Mouse (Mus musculus) CH12.LX (cell line): ENCODE data around the gene Taf1a. TPM values are rescaled to one million over a fixed set of nuclear protein-coding genes. Genes with fewer than 3 reads are reported as not detected.
"Not testable (repeated sequence)": the region's sequence is repeated elsewhere in the genome, so short reads cannot be mapped to it uniquely, and the experiment has no call there.

Experiments
- DNase-seq: peaks from one replicate; pipeline ENCODE4 v3.0.0-alpha.2; 2013; ENCODE audit errors: extremely low read depth
- H3K27ac ChIP-seq: 2 replicates; pipeline ENCODE4 v1.5.1; 2012; ENCODE audit warnings: low read depth, mild to moderate bottlenecking, control low read depth, moderate library complexity; ENCODE audit not compliant: insufficient read depth
- H3K27me3 ChIP-seq: replicated peaks from 2 replicates; pipeline ENCODE3; 2012; ENCODE audit warnings: inconsistent platforms
- H3K36me3 ChIP-seq, 2 experiments: replicated peaks in 1 of 2; 2 replicates each; pipeline versions ENCODE3 to v1.6.1; 2012; ENCODE audit warnings: inconsistent platforms in 1 of 2, low read length in 1 of 2, mild to moderate bottlenecking in 1 of 2, mixed read lengths in 1 of 2, moderate library complexity in 1 of 2; ENCODE audit not compliant: control insufficient read depth in 1 of 2, insufficient read depth in 1 of 2
- H3K4me1 ChIP-seq, 2 experiments: 2 replicates each; pipeline ENCODE4 v1.6.1; 2012; ENCODE audit warnings: inconsistent platforms in 1 of 2, moderate library complexity in 1 of 2; ENCODE audit not compliant: insufficient read depth in 2 of 2, control insufficient read depth in 1 of 2
- H3K4me2 ChIP-seq: 2 replicates; pipeline ENCODE4 v1.6.1; 2012; ENCODE audit warnings: low read depth, mild to moderate bottlenecking, control low read depth; ENCODE audit not compliant: poor library complexity, insufficient read depth, severe bottlenecking
- H3K4me3 ChIP-seq, 3 experiments: fragments of 150-350 bp in 1 of 3; sonication (generic) in 1 of 3; replicated peaks in 1 of 3; 2 replicates each; pipeline versions ENCODE3 to v1.5.1; 2011 to 2012; ENCODE audit warnings: low read depth in 2 of 3, low read length in 2 of 3, mild to moderate bottlenecking in 2 of 3, moderate library complexity in 2 of 3, control low read depth in 1 of 3, improper control_type of control experiment in 1 of 3, inconsistent platforms in 1 of 3, mixed read lengths in 1 of 3; ENCODE audit not compliant: poor library complexity in 1 of 3
- H3K79me2 ChIP-seq: replicated peaks from 2 replicates; pipeline ENCODE4 v1.6.1; 2012; ENCODE audit warnings: mild to moderate bottlenecking, moderate library complexity; ENCODE audit not compliant: control insufficient read depth, poor library complexity, insufficient read depth, severe bottlenecking; ENCODE audit errors: extremely low read depth
- H3K9ac ChIP-seq: 2 replicates; pipeline ENCODE4 v1.6.1; 2012; ENCODE audit warnings: low read depth, mild to moderate bottlenecking, control low read depth, moderate library complexity; ENCODE audit not compliant: insufficient read depth
- H3K9me3 ChIP-seq: replicated peaks from 2 replicates; pipeline ENCODE3; 2012; ENCODE audit warnings: low read length, inconsistent platforms, mixed read lengths
- CHD2 ChIP-seq: IDR thresholded peaks from 2 replicates; pipeline ENCODE4 v1.6.1; 2011; ENCODE audit warnings: low read length, improper control_type of control experiment
- E2F4 ChIP-seq: IDR thresholded peaks from 2 replicates; pipeline ENCODE4 v1.6.1; 2011; ENCODE audit warnings: low read depth, low read length, improper control_type of control experiment; ENCODE audit not compliant: insufficient replicate concordance
- EP300 ChIP-seq: IDR thresholded peaks from 2 replicates; pipeline ENCODE4 v1.6.1; 2011; ENCODE audit warnings: low read length, improper control_type of control experiment
- ETS1 ChIP-seq: conservative IDR thresholded peaks from 2 replicates; pipeline ENCODE4 v1.6.1; 2012; ENCODE audit warnings: low read depth, mild to moderate bottlenecking, inconsistent platforms, low read length, improper control_type of control experiment, moderate library complexity
- HCFC1 ChIP-seq: IDR thresholded peaks from 2 replicates; pipeline ENCODE4 v1.6.1; 2012; ENCODE audit warnings: low read depth, mild to moderate bottlenecking, inconsistent platforms, low read length, improper control_type of control experiment
- IRF4 ChIP-seq: IDR thresholded peaks from 2 replicates; pipeline ENCODE4 v1.6.1; 2014; ENCODE audit warnings: low read depth, mild to moderate bottlenecking, inconsistent platforms, low read length, improper control_type of control experiment
- JUN ChIP-seq: IDR thresholded peaks from 2 replicates; pipeline ENCODE4 v1.6.1; 2011; ENCODE audit warnings: low read depth, mild to moderate bottlenecking, low read length, improper control_type of control experiment, moderate library complexity; ENCODE audit not compliant: insufficient read depth
- JUND ChIP-seq: conservative IDR thresholded peaks from 2 replicates; pipeline ENCODE4 v1.6.1; 2011; ENCODE audit warnings: low read depth, low read length, improper control_type of control experiment
- KAT2A ChIP-seq: IDR thresholded peaks from 2 replicates; pipeline ENCODE4 v1.6.1; 2012; ENCODE audit warnings: low read length, improper control_type of control experiment, inconsistent platforms; ENCODE audit not compliant: insufficient replicate concordance
- MAZ ChIP-seq: IDR thresholded peaks from 2 replicates; pipeline ENCODE4 v1.6.1; 2012; ENCODE audit warnings: low read depth, mild to moderate bottlenecking, inconsistent platforms, low read length, improper control_type of control experiment, moderate library complexity
- MEF2A ChIP-seq: IDR thresholded peaks from 2 replicates; pipeline ENCODE4 v1.6.1; 2014; ENCODE audit warnings: low read depth, mild to moderate bottlenecking, inconsistent platforms, low read length, improper control_type of control experiment, borderline replicate concordance
- MXI1 ChIP-seq: IDR thresholded peaks from 2 replicates; pipeline ENCODE4 v1.6.1; 2011; ENCODE audit warnings: mild to moderate bottlenecking, low read depth, low read length, improper control_type of control experiment
- NELFE ChIP-seq: IDR thresholded peaks from 2 replicates; pipeline ENCODE4 v1.6.1; 2011; ENCODE audit warnings: low read depth, low read length, improper control_type of control experiment
- NRF1 ChIP-seq: IDR thresholded peaks from 2 replicates; pipeline ENCODE4 v1.6.1; 2014; ENCODE audit warnings: low read depth, mild to moderate bottlenecking, inconsistent platforms, low read length, improper control_type of control experiment, moderate library complexity
- POLR2A ChIP-seq: IDR thresholded peaks from 2 replicates; pipeline ENCODE4 v1.6.1; 2011; ENCODE audit warnings: low read depth, mild to moderate bottlenecking, improper control_type of control experiment, low read length
- POLR2AphosphoS2 ChIP-seq: IDR thresholded peaks from 2 replicates; pipeline ENCODE4 v1.6.1; 2011; ENCODE audit warnings: low read depth, low read length, improper control_type of control experiment
- RAD21 ChIP-seq: IDR thresholded peaks from 2 replicates; pipeline ENCODE4 v1.6.1; 2011; ENCODE audit warnings: low read depth, mild to moderate bottlenecking, low read length, improper control_type of control experiment, moderate library complexity
- RCOR1 ChIP-seq: conservative IDR thresholded peaks from 2 replicates; pipeline ENCODE4 v1.6.1; 2012; ENCODE audit warnings: low read depth, mild to moderate bottlenecking, inconsistent platforms, low read length, improper control_type of control experiment
- TBP ChIP-seq: conservative IDR thresholded peaks from 2 replicates; pipeline ENCODE4 v1.6.1; 2011; ENCODE audit warnings: low read depth, low read length, improper control_type of control experiment
- USF2 ChIP-seq: conservative IDR thresholded peaks from 2 replicates; pipeline ENCODE4 v1.6.1; 2011; ENCODE audit warnings: low read depth, low read length, improper control_type of control experiment
- ZKSCAN1 ChIP-seq: IDR thresholded peaks from 2 replicates; pipeline ENCODE4 v1.6.1; 2012; ENCODE audit warnings: low read depth, inconsistent platforms, low read length, improper control_type of control experiment, borderline replicate concordance
- ZMIZ1 ChIP-seq: IDR thresholded peaks from 2 replicates; pipeline ENCODE4 v1.6.1; 2012; ENCODE audit warnings: low read depth, mild to moderate bottlenecking, inconsistent platforms, low read length, improper control_type of control experiment
- dilution Hi-C: fragments of 300-500 bp; cut with MboI; formaldehyde crosslinking; loops from 2 replicates; pipeline ENCODE4 v1.14.3; 2020; ENCODE audit warnings: low sequenced_read_pairs; ENCODE audit not compliant: extremely low pct_unique_long_range_greater_than_20kb, extremely low pct_ligation_motif_present
- in situ Hi-C: fragments of 300-500 bp; cut with MboI; formaldehyde crosslinking; loops from 3 replicates; pipeline ENCODE4 v1.14.3; 2019; ENCODE audit warnings: low sequenced_read_pairs, low pct_ligation_motif_present, low pct_unique_long_range_greater_than_20kb, mixed read lengths
- polyA plus RNA-seq: library from polyadenylated mRNA; unstranded; fragments of >175 nt; gene quantifications from 2 replicates; pipeline ENCODE4 v1.2.1, GENCODE M21; 2012; ENCODE audit warnings: low read depth; ENCODE audit not compliant: insufficient read length
- total RNA-seq, 2 experiments: library from RNA; depleted of rRNA; stranded (reverse); fragments of 300-350 nt in 1 of 2; fragments of >200 nt in 1 of 2; gene quantifications; 2 replicates each; pipeline ENCODE4 v1.2.3; 2012 to 2014

Gene Taf1a
- total and polyA plus RNA-seq, 3 experiments, result 12.3 to 27.2 (median 21.9) TPM

GRCm38 (mm10) chr1:183378321-183378941, 10.3 kb upstream of the Taf1a start:
- dilution Hi-C loops, result no loop called here
- H3K4me2 ChIP-seq, result no peak overlapping the region
- DNase-seq, result no peak
- H3K4me1 ChIP-seq, result no peaks in the 10 kb centered on the region
- H3K9ac ChIP-seq, result no peak overlapping the region
- no peaks in the 10 kb centered on the region for H3K27me3 ChIP-seq
- TF ChIP-seq E2F4 (no peak), RCOR1 (no peak), HCFC1 (no peak), ZMIZ1 (no peak), EP300 (no peak), KAT2A (no peak), MEF2A (no peak), POLR2A (no peak)
- H3K27ac ChIP-seq, result no peak overlapping the region
- no peak overlapping the region for H3K4me3 ChIP-seq
- H3K79me2 ChIP-seq, result no peaks in the 10 kb centered on the region
- in situ Hi-C loops, result no loop called here
- H3K36me3 ChIP-seq, result no peaks in the 10 kb centered on the region
- peaks cover 5% of the 10 kb centered on the region for H3K9me3 ChIP-seq

GRCm38 (mm10) chr1:183379376-183379775, 9.4 kb upstream of the Taf1a start:
- dilution Hi-C loops, H3K9ac ChIP-seq, H3K27me3 ChIP-seq, H3K79me2 ChIP-seq, H3K9me3 ChIP-seq, H3K36me3 ChIP-seq, H3K4me3 ChIP-seq, DNase-seq, H3K4me1 ChIP-seq, in situ Hi-C loops, H3K27ac ChIP-seq, H3K4me2 ChIP-seq: not testable (repeated sequence)

GRCm38 (mm10) chr1:183381816-183382215, 7.0 kb upstream of the Taf1a start:
- H3K4me1 ChIP-seq, result no peaks in the 10 kb centered on the region
- H3K27ac ChIP-seq, result no peak overlapping the region
- TF ChIP-seq JUND (no peak), ZMIZ1 (no peak), USF2 (no peak), MXI1 (no peak), ETS1 (no peak), RAD21 (no peak), NELFE (no peak), NRF1 (no peak), TBP (no peak), E2F4 (no peak), IRF4 (no peak), JUN (no peak), ZKSCAN1 (no peak), CHD2 (no peak), POLR2AphosphoS2 (no peak), MAZ (no peak)
- TF ChIP-seq, all 38 proteins: peak for 0
- H3K9ac ChIP-seq, result no peak overlapping the region
- H3K36me3 ChIP-seq, result no peaks in the 10 kb centered on the region
- H3K27me3 ChIP-seq, result no peaks in the 10 kb centered on the region
- dilution Hi-C loops, result no loop called here
- no peaks in the 10 kb centered on the region for H3K9me3 ChIP-seq
- DNase-seq, result no peak
- H3K79me2 ChIP-seq, result no peaks in the 10 kb centered on the region
- H3K4me2 ChIP-seq, result no peak overlapping the region
- no peak overlapping the region for H3K4me3 ChIP-seq
- in situ Hi-C loops, result no loop called here
